Mouse (Mus musculus) cerebellum, adult 2 months (tissue): ENCODE measurements around the gene Ccnd3.

Experiments used
- CTCF ChIP-seq: fragments of 200-500 bp; IDR thresholded peaks from 2 replicates; pipeline ENCODE4 v1.5.1; 2011; ENCODE audit warnings: low read depth, mild to moderate bottlenecking, control low read depth, low read length, moderate library complexity, borderline replicate concordance; ENCODE audit not compliant: insufficient read depth
- POLR2A ChIP-seq: fragments of 200-500 bp; IDR thresholded peaks from 2 replicates; pipeline ENCODE4 v1.6.1; 2011; ENCODE audit warnings: low read length, control low read depth, borderline replicate concordance; ENCODE audit not compliant: insufficient read depth

DNA sequence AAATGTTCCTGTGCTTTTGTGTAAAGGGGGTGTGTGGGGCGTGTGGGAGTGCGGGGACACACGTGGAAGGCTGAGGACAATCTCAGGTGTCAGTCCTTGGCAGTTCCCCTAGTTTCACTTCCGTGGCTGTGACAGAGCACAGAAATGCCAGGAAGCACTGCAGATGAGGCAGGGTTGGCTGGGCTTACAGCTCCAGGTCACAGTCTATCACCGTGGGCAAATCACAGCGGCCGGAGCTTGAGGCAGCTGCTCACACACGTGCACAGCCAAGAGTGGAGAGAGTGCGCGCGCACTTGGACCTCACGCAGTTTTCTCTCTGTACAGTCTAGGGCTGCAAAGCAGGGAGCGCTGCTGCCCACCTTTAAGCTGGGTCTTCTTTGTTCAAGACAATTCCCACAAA, 46.5 kb upstream of the Ccnd3 start:
- TF ChIP-seq POLR2A (no peak), CTCF (no peak)
